ENCODE assay signal across 18 mouse cellular contexts in the genomic region with DNA sequence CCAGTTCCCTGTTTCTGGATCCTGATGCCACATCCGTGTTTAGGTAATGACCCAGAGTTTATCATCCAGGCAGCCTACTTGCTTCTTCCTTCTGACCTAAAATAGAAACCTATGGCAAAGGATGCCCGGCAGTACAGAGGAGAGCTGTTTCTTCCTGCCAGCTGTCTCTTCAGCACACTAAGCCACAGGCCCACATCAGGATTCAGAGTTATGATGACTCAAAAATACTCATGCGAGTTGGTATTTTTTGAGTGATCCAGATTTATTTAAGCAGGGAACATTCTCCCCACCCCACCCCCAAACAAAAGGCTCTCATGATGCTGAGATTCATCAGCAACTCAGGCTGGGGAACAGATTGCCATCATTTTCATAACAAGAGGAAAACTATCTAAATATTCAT.
"Had no signal": no experiment of that assay in that cellular context is flagged by ENCODE, and none has a peak within 500 bp of the region (broad histone marks: within the 10 kb centered on the region; RNA-seq: fewer than 3 reads in every experiment).

No protein-coding gene starts in this region.

- H3K27me3 ChIP-seq: neural tube, embryonic 12.5 days had no signal

- H3K4me3 ChIP-seq: limb, embryonic 12.5 days; limb, embryonic 15.5 days; lung, embryonic 15.5 days; neural tube, embryonic 12.5 days; neural tube, embryonic 15.5 days had no signal

- H3K36me3 ChIP-seq: limb, embryonic 12.5 days; limb, embryonic 15.5 days; lung, embryonic 15.5 days; neural tube, embryonic 12.5 days; neural tube, embryonic 15.5 days had no signal

- DNase-seq: kidney, adult 2 months; kidney, postnatal 25 days; left cerebral cortex, postnatal 4 days; liver, postnatal 0 days; lung, postnatal 10 days; lung, postnatal 36 days; midbrain, embryonic 14.5 days; retina, postnatal 1 day; right cerebral cortex, postnatal 14 days; thymus, postnatal 25 days had no signal

- H3K4me1 ChIP-seq: limb, embryonic 12.5 days; limb, embryonic 15.5 days; lung, embryonic 15.5 days; neural tube, embryonic 12.5 days; neural tube, embryonic 15.5 days had no signal

- H3K27ac ChIP-seq: kidney, postnatal 0 days; limb, embryonic 12.5 days; limb, embryonic 15.5 days; liver, embryonic 14.5 days; lung, embryonic 15.5 days; neural tube, embryonic 12.5 days; neural tube, embryonic 15.5 days; stomach, postnatal 0 days had no signal
